Mouse (Mus musculus) myocyte (in vitro differentiated cells): Measurements from ENCODE around the gene AI182371.

Source experiments
- E2F4 ChIP-seq: IDR thresholded peaks from one replicate; pipeline ENCODE4 v1.6.1; 2011; ENCODE audit warnings: mild to moderate bottlenecking, control low read depth, moderate library complexity; ENCODE audit not compliant: insufficient read depth
- MAX ChIP-seq: IDR thresholded peaks from one replicate; pipeline ENCODE4 v1.6.1; 2011; ENCODE audit warnings: low read depth, mild to moderate bottlenecking, control low read depth
- POLR2A ChIP-seq: IDR thresholded peaks from one replicate; pipeline ENCODE4 v1.6.1; 2011; ENCODE audit warnings: low read depth, mild to moderate bottlenecking, control low read depth, moderate library complexity; ENCODE audit not compliant: insufficient read length
- POLR2AphosphoS2 ChIP-seq: IDR thresholded peaks from one replicate; pipeline ENCODE4 v1.6.1; 2011; ENCODE audit warnings: low read depth, control low read depth; ENCODE audit not compliant: insufficient read length

GRCm38 (mm10) chr2:35067117-35067516 lies 34.2 kb downstream of the AI182371 start:
- TF ChIP-seq MAX = no peak
- TF ChIP-seq POLR2A = no peak
- TF ChIP-seq E2F4 = no peak
- TF ChIP-seq POLR2AphosphoS2 = no peak
